Mouse (Mus musculus): Measurements from ENCODE around the gene Avpi1.
"Not testable (repeated sequence)": the region's sequence is repeated elsewhere in the genome, so short reads cannot be mapped to it uniquely, and the experiment has no call there.

The Avpi1 gene

DNA sequence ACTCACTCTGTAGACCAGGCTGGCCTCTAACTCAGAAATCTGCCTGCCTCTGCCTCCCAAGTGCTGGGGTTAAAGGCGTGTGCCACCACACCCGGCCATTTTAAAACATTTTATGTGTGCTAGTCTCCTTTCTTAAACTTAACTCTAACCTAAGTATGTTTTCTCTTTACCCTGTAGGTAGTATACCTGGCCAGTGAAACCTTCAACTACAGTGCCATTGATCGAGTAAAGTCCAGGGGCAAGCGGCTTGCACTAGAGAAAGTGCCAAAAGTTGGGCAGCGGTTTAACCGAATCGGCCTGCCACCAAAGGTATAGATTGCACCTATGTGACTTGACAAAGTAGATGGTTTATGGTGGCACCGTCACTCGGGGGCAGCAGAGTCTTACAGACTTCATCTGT, 24.2 kb downstream of the Avpi1 start:
- no peak for DNase-seq (ENCODE audit: low spot score)

DNA sequence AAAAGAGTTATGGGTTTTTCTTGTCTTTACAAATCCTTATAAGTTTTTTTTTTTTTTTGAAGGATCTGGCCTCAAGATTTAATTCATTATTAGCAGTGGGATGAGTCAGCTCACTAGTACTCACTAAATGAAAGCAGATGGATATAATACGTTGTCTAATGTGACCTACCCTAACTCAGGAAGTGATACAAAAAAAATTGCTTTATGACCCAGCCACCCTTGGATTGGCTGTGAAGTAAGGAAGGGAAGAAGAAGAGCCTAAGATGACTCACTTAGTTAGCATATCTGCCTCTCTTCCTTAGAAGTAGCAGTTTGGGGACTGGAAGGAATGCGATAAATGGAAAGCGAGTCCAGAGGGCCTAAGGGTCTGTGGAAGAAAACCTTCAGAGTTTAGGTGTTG, 29.5 kb downstream of the Avpi1 start:
- no peak for DNase-seq (ENCODE audit: low spot score)

DNA sequence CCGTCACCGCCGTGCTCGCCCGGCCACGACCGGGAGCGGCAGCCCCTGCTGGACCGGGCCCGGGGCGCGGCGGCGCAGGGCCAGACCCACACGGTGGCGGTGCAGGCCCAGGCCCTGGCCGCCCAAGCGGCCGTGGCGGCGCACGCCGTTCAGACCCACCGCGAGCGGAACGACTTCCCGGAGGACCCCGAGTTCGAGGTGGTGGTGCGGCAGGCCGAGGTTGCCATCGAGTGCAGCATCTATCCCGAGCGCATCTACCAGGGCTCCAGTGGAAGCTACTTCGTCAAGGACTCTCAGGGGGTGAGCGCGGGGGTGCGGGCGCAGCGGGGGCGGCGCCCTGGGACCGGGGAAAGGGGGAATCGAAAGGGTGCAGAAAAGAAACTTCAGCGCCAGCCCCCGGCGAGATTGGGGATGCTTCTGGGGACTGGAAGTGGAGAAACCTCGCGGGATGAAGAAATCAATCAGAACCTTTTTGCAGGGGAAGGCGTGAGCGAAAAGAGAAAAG, 38.2 kb downstream of the Avpi1 start:
- DNase-seq (ENCODE audit: low spot score), result peak; percentile 23

DNA sequence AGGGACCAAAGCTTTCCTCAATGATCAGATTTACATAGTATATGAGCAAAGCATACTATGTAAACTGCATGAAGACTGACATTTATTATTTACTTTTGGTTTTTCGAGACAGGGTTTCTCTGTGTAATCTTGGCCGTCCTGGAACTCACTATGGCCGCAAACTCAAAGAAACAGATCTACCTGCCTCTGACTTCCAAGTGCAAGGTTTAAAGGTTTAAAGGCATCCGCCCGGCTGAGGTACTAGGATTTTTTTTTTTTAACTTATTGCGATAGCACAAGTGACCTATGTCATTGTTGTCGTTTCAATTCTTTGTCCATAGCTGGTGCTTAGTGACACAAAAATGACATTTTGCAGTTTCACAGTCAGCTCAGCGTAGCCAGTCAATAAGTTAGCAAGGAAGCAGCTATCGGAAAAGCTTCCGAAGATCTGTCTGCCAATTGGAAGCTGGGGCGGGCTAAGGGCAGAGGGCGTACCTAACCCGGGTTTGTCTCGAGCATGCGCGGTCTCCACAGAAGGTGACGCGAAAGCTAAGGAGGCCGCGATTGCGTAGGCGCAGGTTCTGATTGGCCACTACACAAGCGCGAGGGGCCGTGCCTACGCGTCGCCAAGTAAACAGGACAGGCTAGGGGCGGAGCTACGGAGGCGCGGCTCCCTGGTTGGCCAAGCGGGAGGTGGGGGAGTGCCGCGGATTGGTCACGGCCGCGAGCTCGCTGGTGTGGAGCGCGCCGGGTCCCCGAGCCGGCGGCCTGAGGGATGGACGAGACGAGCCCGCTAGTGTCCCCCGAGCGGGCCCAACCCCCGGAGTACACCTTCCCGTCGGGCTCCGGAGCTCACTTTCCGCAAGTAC, 38.9 kb downstream of the Avpi1 start, which contains the start of gene Pi4k2a:
Pi4k2a (plus strand) TSS at position 723 of the 848 bp plus-strand sequence.
- peak; percentile 100 for DNase-seq (ENCODE audit: low spot score)

DNA sequence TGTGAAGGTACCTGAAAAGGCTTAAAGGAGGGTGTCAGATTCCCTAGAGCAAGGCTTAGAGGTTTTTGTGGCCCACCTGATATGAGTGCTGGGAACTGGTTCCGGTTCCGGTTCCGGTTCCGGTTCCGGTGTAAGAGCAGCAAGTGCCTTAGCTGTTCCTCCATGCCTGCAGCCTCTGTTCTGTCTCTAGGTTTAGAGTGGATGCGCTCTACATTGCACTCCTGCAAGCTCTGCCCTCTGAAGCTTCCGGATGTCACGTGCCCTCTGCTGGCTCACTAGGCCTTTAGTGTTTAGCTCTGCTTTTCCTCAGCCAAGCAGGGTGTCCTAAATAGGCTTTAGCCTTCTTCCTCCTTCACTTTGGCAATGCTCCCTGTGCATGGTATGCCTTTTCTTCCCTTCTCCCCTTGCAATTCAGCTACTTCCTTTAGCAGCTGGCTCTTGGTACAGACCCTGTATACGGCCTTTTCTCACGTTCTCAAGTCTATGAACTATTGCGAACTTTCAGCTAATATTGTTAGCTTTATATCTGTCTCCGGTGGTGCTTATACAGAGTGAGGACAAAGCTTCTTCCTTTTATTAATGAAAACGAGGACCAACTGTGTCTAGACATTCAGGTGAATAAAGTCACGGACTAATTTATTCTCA, 39.6 kb downstream of the Avpi1 start:
- DNase-seq (ENCODE audit: low spot score), result peak; percentile 43

DNA sequence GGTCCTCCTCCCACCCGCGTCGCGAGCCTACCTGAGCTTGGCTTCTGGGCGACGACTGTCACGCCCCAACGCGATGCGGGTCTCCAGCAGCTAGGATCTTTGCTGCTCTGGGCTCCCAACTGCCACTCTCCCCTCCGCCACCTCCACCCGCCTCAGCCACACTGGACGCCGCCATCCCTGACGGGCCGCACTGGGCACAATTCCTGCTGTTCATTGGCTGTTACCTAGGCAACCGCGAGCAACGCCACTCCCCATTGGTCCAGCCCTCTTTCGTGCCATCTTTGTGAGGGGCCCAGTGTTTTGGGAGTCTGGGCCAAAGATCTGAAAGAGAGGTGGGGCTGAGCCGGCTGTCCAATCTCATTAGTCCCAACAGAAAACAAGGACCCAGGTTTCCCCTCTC, 42.7 kb downstream of the Avpi1 start, which contains the start of gene Morn4:
Morn4 (minus strand) TSS at position 192 of the 400 bp plus-strand sequence.
- DNase-seq (ENCODE audit: low spot score), result peak; percentile 86

DNA sequence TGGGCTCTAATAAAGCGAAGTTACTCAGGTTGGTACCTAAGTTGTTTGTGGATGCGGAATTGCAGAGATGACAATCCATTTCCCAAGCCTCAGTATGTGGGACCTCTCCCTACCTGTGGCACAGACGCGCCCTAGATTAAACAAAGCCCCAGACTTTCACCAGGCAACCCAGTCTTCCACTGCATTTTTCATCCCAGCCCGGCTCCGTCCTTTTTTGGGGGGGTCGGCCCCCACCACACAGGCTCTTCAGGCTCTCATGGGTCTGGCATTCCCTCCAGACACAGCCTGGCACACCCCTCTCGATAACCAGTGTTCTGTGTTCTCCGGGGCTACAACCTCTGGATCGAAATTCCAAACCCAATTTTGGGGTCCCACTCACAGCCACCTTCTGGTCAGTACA, 43.2 kb downstream of the Avpi1 start:
- no peak for DNase-seq (ENCODE audit: low spot score)

DNA sequence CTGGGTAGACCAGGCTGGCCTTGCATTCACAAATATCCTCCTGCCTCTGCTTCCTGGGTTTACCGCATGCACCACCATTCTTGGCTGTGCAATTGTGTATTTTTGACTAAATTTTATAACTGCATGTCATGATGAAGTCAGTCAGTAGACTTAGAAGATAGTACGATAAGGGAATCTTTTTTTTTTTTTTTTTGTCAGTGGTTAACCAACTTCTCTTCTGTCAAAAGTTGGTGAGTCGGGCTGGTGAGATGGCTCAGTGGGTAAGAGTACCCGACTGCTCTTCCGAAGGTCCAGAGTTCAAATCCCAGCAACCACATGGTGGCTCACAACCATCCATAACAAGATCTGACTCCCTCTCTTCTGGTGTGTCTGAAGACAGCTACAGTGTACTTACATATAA, 47.2 kb downstream of the Avpi1 start:
- DNase-seq (ENCODE audit: low spot score), result not testable (repeated sequence)

DNA sequence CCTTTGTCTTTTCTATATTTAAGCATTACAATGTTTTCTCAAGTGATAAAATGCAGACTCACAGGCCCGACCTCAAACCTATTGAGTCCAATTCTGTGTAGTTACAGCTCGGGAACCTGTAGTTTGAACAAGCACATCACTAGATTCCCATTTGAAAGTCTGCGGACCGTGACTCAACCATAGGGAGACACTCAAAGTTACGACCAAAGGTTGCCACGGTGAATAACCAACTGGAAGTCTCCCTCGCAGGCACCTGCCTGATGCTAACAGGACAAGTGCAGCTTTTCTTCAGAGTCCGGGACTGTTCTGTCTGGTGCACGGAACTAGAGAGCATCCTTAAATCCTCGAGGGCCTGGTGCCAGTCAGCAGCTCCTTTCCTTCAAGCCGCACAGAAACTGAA, 48.4 kb downstream of the Avpi1 start:
- no peak for DNase-seq (ENCODE audit: low spot score)

DNA sequence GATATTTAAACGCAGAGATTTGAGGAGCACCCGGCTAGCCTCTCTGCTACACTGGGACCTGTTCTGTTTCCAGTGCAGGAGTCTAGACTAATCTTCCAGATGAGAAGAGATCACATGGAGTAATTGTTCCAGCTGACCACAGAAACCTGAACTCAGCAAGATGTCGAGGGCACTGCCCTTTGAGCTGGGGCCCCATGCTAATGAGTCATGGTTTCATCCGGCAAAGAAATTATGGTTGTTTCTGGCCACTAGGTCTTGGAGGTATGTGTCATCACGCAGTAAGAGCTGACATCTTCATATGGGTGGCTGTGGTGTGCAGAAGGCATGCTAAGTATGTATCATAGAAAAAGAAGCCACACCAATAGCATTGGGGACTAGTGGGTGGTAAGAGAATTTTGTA, 48.9 kb downstream of the Avpi1 start:
- no peak for DNase-seq (ENCODE audit: low spot score)

DNA sequence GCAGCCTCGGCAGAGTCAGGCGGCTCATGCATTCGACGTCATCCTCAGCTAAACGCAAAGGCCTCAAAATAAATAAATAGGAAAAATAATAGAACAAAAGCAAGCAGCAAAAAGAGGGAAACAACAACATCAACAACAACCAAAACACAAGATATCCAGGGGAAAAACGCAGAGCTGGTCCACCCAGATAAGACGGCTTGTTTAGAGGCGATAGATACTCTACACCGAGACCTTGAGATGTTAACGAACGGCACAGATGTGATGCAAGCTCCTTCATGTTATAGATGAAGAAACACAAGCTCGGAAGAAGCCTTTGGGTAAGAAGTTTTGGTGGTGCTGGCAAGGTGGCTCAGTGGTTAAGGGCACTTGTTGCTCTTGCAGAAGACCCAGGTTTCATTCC, 49.9 kb downstream of the Avpi1 start:
- no peak for DNase-seq (ENCODE audit: low spot score)

DNA sequence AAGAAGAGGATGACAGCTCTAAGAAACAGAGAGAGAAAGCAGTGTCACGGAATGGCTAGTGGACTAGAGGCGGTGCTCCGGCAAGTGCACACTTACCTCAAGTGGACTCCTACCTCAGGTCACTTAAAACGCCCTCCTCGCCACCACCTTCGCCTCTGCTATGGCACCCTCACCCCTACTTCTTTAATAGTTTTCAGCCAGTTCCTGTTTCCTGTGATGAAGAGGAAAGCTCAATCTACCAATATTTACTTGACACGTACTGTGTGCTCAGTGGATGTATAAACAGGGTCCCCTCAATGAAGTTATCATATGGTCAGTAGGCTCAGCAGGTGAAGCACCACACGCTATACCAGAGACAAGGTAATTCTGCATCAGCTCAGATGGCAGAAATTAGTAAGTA, 50.3 kb downstream of the Avpi1 start:
- DNase-seq (ENCODE audit: low spot score), result no peak

DNA sequence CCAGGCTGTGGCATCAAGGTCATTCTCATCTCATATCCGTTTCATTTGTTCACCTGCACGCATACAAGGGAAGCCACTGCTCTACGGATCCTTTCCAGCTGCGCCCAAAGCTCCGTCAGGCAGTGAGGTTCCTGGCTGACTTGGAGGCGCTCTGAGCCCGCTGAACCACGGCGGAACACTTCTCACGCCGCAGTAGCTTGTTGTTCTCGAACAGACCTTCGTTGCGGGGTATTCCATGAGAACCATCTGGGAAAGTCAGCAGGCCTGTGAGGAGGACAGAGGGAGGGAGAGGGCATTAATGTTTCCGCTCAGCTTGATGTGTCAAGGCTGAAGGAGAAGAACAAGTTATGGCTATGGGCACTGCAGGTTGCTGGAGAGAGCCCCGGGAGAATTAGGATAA, 52.9 kb downstream of the Avpi1 start:
- no peak for DNase-seq (ENCODE audit: low spot score)

DNA sequence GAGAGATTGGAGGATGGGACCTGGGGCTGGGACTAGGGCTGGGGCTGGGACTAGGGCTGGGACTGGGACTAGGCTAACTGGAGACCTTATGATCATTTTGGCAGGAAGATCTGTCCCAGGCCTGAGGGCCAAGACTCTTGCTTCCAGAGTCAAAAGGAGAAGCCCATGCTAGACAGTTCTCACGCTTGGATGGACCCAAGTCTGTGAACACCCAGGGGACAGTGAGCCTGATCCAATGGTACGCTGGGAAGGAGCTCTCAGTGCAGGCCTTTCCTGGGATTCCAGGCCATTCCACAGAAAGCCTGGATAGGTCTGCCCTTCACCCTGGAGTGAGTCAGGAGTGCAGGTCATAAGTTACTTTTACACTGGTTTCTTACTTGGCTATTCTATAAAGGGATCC, 53.8 kb downstream of the Avpi1 start:
- DNase-seq (ENCODE audit: low spot score), result no peak
